Mouse (Mus musculus): ENCODE results near the gene Samd11. TPM values are rescaled to one million over a fixed set of nuclear protein-coding genes. Genes with fewer than 3 reads are reported as not detected.

Samd11 gene
- polyA plus RNA-seq, 1 experiment from 2014 or later, result 1.2 TPM

GRCm38 (mm10) chr4:156209963-156210635, 45.4 kb downstream of the Samd11 start:
- peaks cover 4% of the 10 kb centered on the region for H3K4me1 ChIP-seq
- no peak overlapping the region for H3K4me2 ChIP-seq
- H3K4me3 ChIP-seq, result no peak overlapping the region
- no peak overlapping the region for H3K9ac ChIP-seq
- H3K9me3 ChIP-seq, result no peaks in the 10 kb centered on the region
- WGBS, result 61% methylated on average over 13 of the region's 13 CpGs
- no peak overlapping the region for H3K27ac ChIP-seq (replicated peaks)
- H3K27me3 ChIP-seq (replicated peaks), result peaks cover 3% of the 10 kb centered on the region
- H3K36me3 ChIP-seq, result peaks cover 7% of the 10 kb centered on the region; the same call in 1 of the 2 replicates
- no peak for ATAC-seq (ENCODE audit: extremely low read depth, insufficient number of reproducible peaks, low FRiP score, low TSS enrichment)

- H3K4me1 ChIP-seq, result peaks cover 13% of the 10 kb centered on the region
- no peak overlapping the region for H3K9ac ChIP-seq
- H3K4me2 ChIP-seq, result no peak overlapping the region
- peaks cover 7% of the 10 kb centered on the region; the same call in 1 of the 2 replicates for H3K36me3 ChIP-seq
- no peaks in the 10 kb centered on the region for H3K9me3 ChIP-seq
- no peak overlapping the region for H3K4me3 ChIP-seq
- no peak for ATAC-seq (ENCODE audit: extremely low read depth, insufficient number of reproducible peaks, low FRiP score, low TSS enrichment)
- peaks cover 15% of the 10 kb centered on the region for H3K27me3 ChIP-seq (replicated peaks)
- WGBS, result 81% methylated on average over 4 of the region's 4 CpGs
- H3K27ac ChIP-seq (replicated peaks), result no peak overlapping the region
Observed at GRCm38 (mm10) chr4:156208872-156209271, 46.6 kb downstream of the Samd11 start.

- Histone ChIP-seq H3K9ac (peak overlapping the region; percentile 87), H3K4me2 (peak overlapping the region; percentile 92), H3K9me3 (no peaks in the 10 kb centered on the region), H3K4me1 (peaks cover 29% of the 10 kb centered on the region), H3K27ac (replicated peaks) (peak overlapping the region; percentile 72), H3K27me3 (replicated peaks) (peaks cover 22% of the 10 kb centered on the region), H3K4me3 (peak overlapping the region; percentile 71), H3K36me3 (peaks cover 7% of the 10 kb centered on the region; the same call in 1 of the 2 replicates)
- ATAC-seq (ENCODE audit: extremely low read depth, insufficient number of reproducible peaks, low FRiP score, low TSS enrichment), result peak; percentile 22; the same call in 1 of the 2 replicates
- under 1% methylated on average over 49 of the region's 49 CpGs for WGBS
Observed at GRCm38 (mm10) chr4:156203413-156204131, 51.9 kb downstream of the Samd11 start.

GRCm38 (mm10) chr4:156203001-156203412, 52.5 kb downstream of the Samd11 start, which contains the start of gene AW011738:
Gene AW011738, plus strand, starts transcription at chr4:156203304.
- peak within 1 kb of the TSS; percentile 92 for H3K4me2 ChIP-seq
- H3K4me3 ChIP-seq, result peak within 1 kb of the TSS; percentile 71
- H3K27me3 ChIP-seq (replicated peaks), result peaks cover 22% of the 10 kb centered on the region
- H3K4me1 ChIP-seq, result peaks cover 29% of the 10 kb centered on the region
- peaks cover 7% of the 10 kb centered on the region; the same call in 1 of the 2 replicates for H3K36me3 ChIP-seq
- WGBS, result under 1% methylated on average over 37 of the region's 39 CpGs
- H3K9me3 ChIP-seq, result no peaks in the 10 kb centered on the region
- ATAC-seq (ENCODE audit: extremely low read depth, insufficient number of reproducible peaks, low FRiP score, low TSS enrichment), result peak; percentile 60; the same call in 1 of the 2 replicates
- peak within 1 kb of the TSS; percentile 72 for H3K27ac ChIP-seq (replicated peaks)
- H3K9ac ChIP-seq, result peak within 1 kb of the TSS; percentile 87

GRCm38 (mm10) chr4:156202462-156202893, 53.0 kb downstream of the Samd11 start:
- peak overlapping the region; percentile 72 for H3K27ac ChIP-seq (replicated peaks)
- no peak for ATAC-seq (ENCODE audit: extremely low read depth, insufficient number of reproducible peaks, low FRiP score, low TSS enrichment)
- H3K4me1 ChIP-seq, result peaks cover 29% of the 10 kb centered on the region
- WGBS, result 10% methylated on average over 12 of the region's 12 CpGs
- no peaks in the 10 kb centered on the region for H3K9me3 ChIP-seq
- H3K36me3 ChIP-seq, result peaks cover 7% of the 10 kb centered on the region; the same call in 1 of the 2 replicates
- peaks cover 22% of the 10 kb centered on the region for H3K27me3 ChIP-seq (replicated peaks)
- peak overlapping the region; percentile 71 for H3K4me3 ChIP-seq
- peak overlapping the region; percentile 87 for H3K9ac ChIP-seq
- peak overlapping the region; percentile 92 for H3K4me2 ChIP-seq

DNA sequence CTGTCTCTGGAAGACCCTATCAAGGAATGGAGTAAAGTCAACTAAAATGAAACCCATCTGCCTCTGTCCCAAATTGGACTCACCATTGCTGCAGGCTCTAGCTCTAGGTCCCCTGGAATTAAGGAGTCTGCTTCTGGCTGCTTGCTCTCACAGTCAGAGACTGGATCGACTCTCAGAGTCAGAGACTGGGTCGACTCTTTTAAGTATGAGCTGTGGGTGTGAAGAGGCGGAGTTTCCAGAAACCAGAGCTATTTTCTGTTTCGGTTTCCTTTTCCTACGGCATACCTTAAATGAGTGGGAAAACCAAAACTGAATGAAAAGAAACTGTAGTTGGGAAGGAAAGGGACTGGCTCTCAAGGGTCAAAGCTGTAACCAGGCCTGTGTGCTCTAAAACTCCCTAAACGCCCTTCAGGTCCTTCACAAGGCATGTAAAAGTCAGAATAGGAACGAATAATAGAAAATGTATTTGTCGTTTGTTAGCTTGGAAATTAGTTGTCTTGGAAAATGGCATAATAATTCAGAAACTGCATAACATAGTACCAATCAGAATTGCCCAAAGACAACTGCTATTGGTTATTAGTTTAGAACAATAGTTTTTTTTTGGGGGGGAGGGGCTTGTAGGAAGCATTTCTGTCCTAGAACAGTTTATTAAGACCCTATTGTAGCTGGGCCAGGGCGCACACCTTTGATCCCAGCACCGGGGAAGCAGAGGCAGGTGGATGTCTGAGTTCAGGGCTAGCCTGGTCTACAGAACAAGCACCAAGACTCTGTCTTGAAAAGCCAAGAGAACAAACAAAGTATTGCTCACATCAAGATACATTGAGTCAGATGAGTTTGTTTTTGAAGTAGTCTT, 54.6 kb downstream of the Samd11 start, which contains the start of gene Isg15:
Gene Isg15, minus strand, starts transcription at position 196 of the 853 bp plus-strand sequence.
- Histone ChIP-seq H3K4me1 (peaks cover 38% of the 10 kb centered on the region), H3K27ac (replicated peaks) (no peak within 1 kb of the TSS)
- 56% methylated on average over 10 of the region's 10 CpGs for WGBS

DNA sequence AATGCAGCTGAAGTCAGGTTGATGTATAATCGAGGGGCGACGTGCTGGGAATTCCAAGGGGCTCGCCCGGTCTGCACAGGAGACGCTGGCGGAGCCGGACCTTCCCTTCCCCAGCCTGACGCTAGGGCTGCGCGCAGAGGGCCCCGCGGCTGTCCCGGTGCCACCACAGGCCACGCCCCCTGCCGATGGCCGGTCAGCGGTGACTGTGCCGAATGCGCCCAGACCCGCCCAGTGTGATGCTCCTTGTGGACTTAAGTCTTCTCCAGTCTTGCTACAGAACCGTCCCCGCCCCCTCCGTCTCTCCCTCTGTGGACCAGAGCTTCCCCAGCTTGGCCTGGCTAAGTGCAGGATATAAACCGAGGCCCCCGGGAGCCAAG, 57.6 kb downstream of the Samd11 start:
- H3K4me3 ChIP-seq, result peak overlapping the region; percentile 91
- peak overlapping the region; percentile 90 for H3K4me2 ChIP-seq
- no peaks in the 10 kb centered on the region for H3K27me3 ChIP-seq (replicated peaks)
- H3K9me3 ChIP-seq, result no peaks in the 10 kb centered on the region
- peak overlapping the region; percentile 86 for H3K9ac ChIP-seq
- peaks cover 20% of the 10 kb centered on the region for H3K36me3 ChIP-seq
- H3K4me1 ChIP-seq, result peaks cover 48% of the 10 kb centered on the region
- peak overlapping the region; percentile 93 for H3K27ac ChIP-seq (replicated peaks)
- ATAC-seq (ENCODE audit: extremely low read depth, insufficient number of reproducible peaks, low FRiP score, low TSS enrichment), result peak; percentile 87
- under 1% methylated on average over 26 of the region's 26 CpGs for WGBS

More for the DNA sequence above, 54.6 kb downstream of the Samd11 start, which contains the start of gene Isg15:
- H3K27me3 ChIP-seq (replicated peaks), result peaks cover 22% of the 10 kb centered on the region
- no peak within 1 kb of the TSS for H3K9ac ChIP-seq
- no peaks in the 10 kb centered on the region for H3K9me3 ChIP-seq
- 0 out of 2 replicates have a peak within 1 kb of the TSS, but pooled peaks have one; percentile 8 for H3K4me3 ChIP-seq
- no peaks in the 10 kb centered on the region for H3K36me3 ChIP-seq
- no peak for ATAC-seq (ENCODE audit: extremely low read depth, insufficient number of reproducible peaks, low FRiP score, low TSS enrichment)
- peak within 1 kb of the TSS; percentile 35 for H3K4me2 ChIP-seq

- H3K9me3 ChIP-seq, result no peaks in the 10 kb centered on the region
- peak; percentile 81 for ATAC-seq (ENCODE audit: extremely low read depth, insufficient number of reproducible peaks, low FRiP score, low TSS enrichment)
- peak within 1 kb of the TSS; percentile 91 for H3K4me3 ChIP-seq
- H3K27me3 ChIP-seq (replicated peaks), result no peaks in the 10 kb centered on the region
- H3K4me1 ChIP-seq, result peaks cover 48% of the 10 kb centered on the region
- WGBS, result under 1% methylated on average over 38 of the region's 88 CpGs
- H3K4me2 ChIP-seq, result peak within 1 kb of the TSS; percentile 90
- peak within 1 kb of the TSS; percentile 93 for H3K27ac ChIP-seq (replicated peaks)
- peaks cover 21% of the 10 kb centered on the region for H3K36me3 ChIP-seq
- H3K9ac ChIP-seq, result peak within 1 kb of the TSS; percentile 95
Observed at GRCm38 (mm10) chr4:156197131-156197828, 58.2 kb downstream of the Samd11 start, which contains the start of gene Agrn. Gene Agrn, minus strand, starts transcription at chr4:156197488.
